Mouse (Mus musculus) myocyte (in vitro differentiated cells): ENCODE measurements around the gene Sgtb. TPM values are rescaled to one million over a fixed set of nuclear protein-coding genes. Genes with fewer than 3 reads are reported as not detected.

ENCODE experiments used
- H3K27me3 ChIP-seq: one replicate; pipeline ENCODE4 v1.6.1; 2011; ENCODE audit not compliant: control insufficient read depth, insufficient read depth, insufficient read length
- H3K36me3 ChIP-seq: one replicate; pipeline ENCODE4 v1.6.1; 2011; ENCODE audit not compliant: control insufficient read depth, insufficient read depth
- H3K4me2 ChIP-seq: one replicate; pipeline ENCODE4 v1.6.1; 2011; ENCODE audit warnings: low read depth, control low read depth
- H3K4me3 ChIP-seq: one replicate; pipeline ENCODE4 v1.5.1; 2011; ENCODE audit warnings: mild to moderate bottlenecking, control low read depth, moderate library complexity
- H3K79me2 ChIP-seq: one replicate; pipeline ENCODE4 v1.6.1; 2011; ENCODE audit not compliant: control insufficient read depth, insufficient read depth
- H3ac ChIP-seq: one replicate; pipeline ENCODE4 v1.6.1; 2011; ENCODE audit not compliant: control insufficient read depth, insufficient read length
- CEBPB ChIP-seq: IDR thresholded peaks from 2 replicates; pipeline ENCODE4 v1.6.1; 2011; ENCODE audit warnings: mild to moderate bottlenecking, moderate library complexity; ENCODE audit not compliant: poor library complexity, insufficient read depth, severe bottlenecking
- E2F4 ChIP-seq: IDR thresholded peaks from one replicate; pipeline ENCODE4 v1.6.1; 2011; ENCODE audit warnings: mild to moderate bottlenecking, control low read depth, moderate library complexity; ENCODE audit not compliant: insufficient read depth
- MAX ChIP-seq: IDR thresholded peaks from one replicate; pipeline ENCODE4 v1.6.1; 2011; ENCODE audit warnings: low read depth, mild to moderate bottlenecking, control low read depth
- MYOD1 ChIP-seq, 3 experiments: IDR thresholded peaks; one replicate each; pipeline ENCODE4 v1.6.1; 2011; ENCODE audit warnings: control low read depth in 2 of 3, low read depth in 2 of 3, mild to moderate bottlenecking in 2 of 3, moderate library complexity in 1 of 3; ENCODE audit not compliant: insufficient read length in 2 of 3, control insufficient read depth in 1 of 3
- MYOG ChIP-seq, 3 experiments: IDR thresholded peaks; one replicate each; pipeline ENCODE4 v1.6.1; 2011; ENCODE audit warnings: control low read depth in 2 of 3, low read depth in 2 of 3, mild to moderate bottlenecking in 2 of 3; ENCODE audit not compliant: insufficient read length in 2 of 3, control insufficient read depth in 1 of 3, insufficient read depth in 1 of 3
- POLR2A ChIP-seq: IDR thresholded peaks from one replicate; pipeline ENCODE4 v1.6.1; 2011; ENCODE audit warnings: low read depth, mild to moderate bottlenecking, control low read depth, moderate library complexity; ENCODE audit not compliant: insufficient read length
- POLR2AphosphoS2 ChIP-seq: IDR thresholded peaks from one replicate; pipeline ENCODE4 v1.6.1; 2011; ENCODE audit warnings: low read depth, control low read depth; ENCODE audit not compliant: insufficient read length
- REST ChIP-seq: IDR thresholded peaks from one replicate; pipeline ENCODE4 v1.6.1; 2011; ENCODE audit warnings: mild to moderate bottlenecking, control low read depth, moderate library complexity; ENCODE audit not compliant: insufficient read depth, insufficient read length
- SRF ChIP-seq: IDR thresholded peaks from one replicate; pipeline ENCODE4 v1.6.1; 2011; ENCODE audit warnings: low read depth; ENCODE audit not compliant: control insufficient read depth, insufficient read length
- TCF12 ChIP-seq: IDR thresholded peaks from one replicate; pipeline ENCODE4 v1.6.1; 2011; ENCODE audit warnings: mild to moderate bottlenecking, control low read depth; ENCODE audit not compliant: poor library complexity, insufficient read depth, severe bottlenecking
- TCF3 ChIP-seq: IDR thresholded peaks from one replicate; pipeline ENCODE4 v1.6.1; 2011; ENCODE audit warnings: low read depth, control low read depth; ENCODE audit not compliant: insufficient read length
- USF1 ChIP-seq: IDR thresholded peaks from one replicate; pipeline ENCODE4 v1.6.1; 2011; ENCODE audit warnings: low read depth, mild to moderate bottlenecking, control low read depth, moderate library complexity
- polyA plus RNA-seq: library from polyadenylated mRNA; unstranded; fragments of >200 nt; fragmentation: generic; extraction: Trizol; gene quantifications from one replicate; pipeline ENCODE4 v1.2.1, GENCODE M21; 2012; ENCODE audit warnings: missing spikeins

Gene Sgtb
- polyA plus RNA-seq, 1 experiment = 4.3 TPM

- no peaks in the 10 kb centered on the region for H3K79me2 ChIP-seq
- H3K27me3 ChIP-seq = no peaks in the 10 kb centered on the region
- H3ac ChIP-seq = no peak overlapping the region
- peak overlapping the region; percentile 55 for H3K4me2 ChIP-seq
- TF ChIP-seq CEBPB (no peak), TCF12 (no peak), POLR2A (no peak), SRF (no peak), POLR2AphosphoS2 (no peak), MAX (no peak), MYOG (IDR thresholded peaks at IDR 0.05; ENCODE audit: control insufficient read depth in 1 of 3, insufficient read depth in 1 of 3, insufficient read length in 2 of 3, low read depth in 2 of 3) (no peak), MYOD1 (IDR thresholded peaks at IDR 0.05; ENCODE audit: control insufficient read depth in 1 of 3, insufficient read length in 2 of 3, low read depth in 2 of 3) (no peak)
- H3K36me3 ChIP-seq = no peaks in the 10 kb centered on the region
- no peak overlapping the region for H3K4me3 ChIP-seq
Observed at GRCm38 (mm10) chr13:104112266-104112900, 2.8 kb downstream of the Sgtb start.

- Histone ChIP-seq H3K4me3 (no peak overlapping the region), H3ac (no peak overlapping the region), H3K4me2 (no peak overlapping the region), H3K79me2 (no peaks in the 10 kb centered on the region), H3K27me3 (no peaks in the 10 kb centered on the region), H3K36me3 (no peaks in the 10 kb centered on the region)
- no peak for TF ChIP-seq POLR2AphosphoS2
- no peak for TF ChIP-seq E2F4
- no peak for TF ChIP-seq USF1
- no peak for TF ChIP-seq SRF
- TF ChIP-seq REST = no peak
- no peak for TF ChIP-seq MAX
Observed at GRCm38 (mm10) chr13:104113782-104114181, 4.2 kb downstream of the Sgtb start.

- Histone ChIP-seq H3K4me3 (no peak overlapping the region), H3K27me3 (no peaks in the 10 kb centered on the region), H3K79me2 (no peaks in the 10 kb centered on the region), H3K4me2 (no peak overlapping the region), H3K36me3 (no peaks in the 10 kb centered on the region), H3ac (no peak overlapping the region)
- TF ChIP-seq USF1 = no peak
- no peak for TF ChIP-seq MAX
- no peak for TF ChIP-seq TCF12
- TF ChIP-seq E2F4 = no peak
- no peak for TF ChIP-seq POLR2A
- no peak for TF ChIP-seq MYOG (IDR thresholded peaks at IDR 0.05; ENCODE audit: control insufficient read depth in 1 of 3, insufficient read depth in 1 of 3, insufficient read length in 2 of 3, low read depth in 2 of 3)
- TF ChIP-seq POLR2AphosphoS2 = no peak
- TF ChIP-seq SRF = no peak
- no peak for TF ChIP-seq MYOD1 (IDR thresholded peaks at IDR 0.05; ENCODE audit: control insufficient read depth in 1 of 3, insufficient read length in 2 of 3, low read depth in 2 of 3)
- no peak for TF ChIP-seq TCF3
Observed at GRCm38 (mm10) chr13:104114827-104115226, 5.3 kb downstream of the Sgtb start.

- Histone ChIP-seq H3K27me3 (no peaks in the 10 kb centered on the region), H3K4me3 (no peak overlapping the region), H3K79me2 (no peaks in the 10 kb centered on the region), H3ac (no peak overlapping the region), H3K4me2 (no peak overlapping the region), H3K36me3 (no peaks in the 10 kb centered on the region)
- no peak for TF ChIP-seq POLR2A
Observed at GRCm38 (mm10) chr13:104122078-104122840, 12.7 kb downstream of the Sgtb start.

- TF ChIP-seq E2F4 = no peak
- no peak for TF ChIP-seq MAX
- no peak for TF ChIP-seq USF1
- no peak for TF ChIP-seq REST
- no peak for TF ChIP-seq CEBPB
- TF ChIP-seq TCF12 = no peak
- Histone ChIP-seq H3K79me2 (no peaks in the 10 kb centered on the region), H3K4me2 (no peak overlapping the region), H3K36me3 (no peaks in the 10 kb centered on the region), H3K4me3 (no peak overlapping the region), H3K27me3 (no peaks in the 10 kb centered on the region), H3ac (no peak overlapping the region)
Observed at GRCm38 (mm10) chr13:104123662-104124381, 14.3 kb downstream of the Sgtb start.
